Mouse (Mus musculus) liver, adult 2 months (tissue): Measurements from ENCODE around the gene Vwa7.

Source experiments
- CTCF ChIP-seq: fragments of 200-500 bp; IDR thresholded peaks from 2 replicates; pipeline ENCODE4 v1.5.1; 2011; ENCODE audit warnings: low read depth, low read length, control low read depth
- POLR2A ChIP-seq: fragments of 200-500 bp; IDR thresholded peaks from 2 replicates; pipeline ENCODE4 v1.6.1; 2011; ENCODE audit warnings: low read length, control low read depth; ENCODE audit not compliant: insufficient read depth; ENCODE audit errors: extremely low read depth

GRCm38 (mm10) chr17:35055691-35056495 is 39.5 kb downstream of the Vwa7 start:
- TF ChIP-seq CTCF, result no peak
- TF ChIP-seq POLR2A, result no peak
